Mouse (Mus musculus) stomach, postnatal 0 days (tissue): ENCODE results near the gene Nfil3.

Source experiments
- CTCF ChIP-seq: IDR thresholded peaks from 2 replicates; pipeline ENCODE4 v1.5.1; 2016; ENCODE audit warnings: antibody characterized with exemption, low read depth, mild to moderate bottlenecking, moderate library complexity
- EP300 ChIP-seq: optimal IDR thresholded peaks from 2 replicates; pipeline ENCODE3; 2016; ENCODE audit warnings: antibody characterized with exemption

DNA sequence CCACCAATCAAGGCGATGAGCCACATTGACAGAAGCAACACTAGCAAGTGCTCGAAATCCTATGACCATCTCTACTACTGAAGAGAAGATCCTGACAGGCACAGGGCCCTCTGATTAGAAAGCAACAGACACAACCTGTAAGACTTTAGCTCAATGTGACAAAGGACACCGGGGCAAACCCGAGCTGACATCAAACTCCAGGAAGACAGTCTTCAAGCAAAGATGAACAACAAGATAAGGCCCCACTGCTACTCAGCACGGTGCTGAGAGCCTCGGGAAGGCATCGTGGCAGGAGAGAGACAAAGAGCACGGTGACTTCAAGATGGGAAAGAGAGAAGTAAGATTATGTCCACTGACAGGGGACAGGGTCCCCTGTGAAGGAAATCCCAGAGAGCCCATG, 58.9 kb downstream of the Nfil3 start:
- TF ChIP-seq CTCF (no peak), EP300 (no peak)
